Mouse (Mus musculus): ENCODE measurements around the gene Tmem52.

- TF ChIP-seq POLR2A (IDR thresholded peaks at IDR 0.05; ENCODE audit: insufficient read depth, low read length), result no peak
- no peak for TF ChIP-seq CTCF (IDR thresholded peaks at IDR 0.05; ENCODE audit: low read depth, low read length)
- TF ChIP-seq EP300 (IDR thresholded peaks at IDR 0.05; ENCODE audit: insufficient read depth, low read depth, low read length), result no peak
These were observed 10.3 kb upstream of the Tmem52 start for GRCm38 (mm10) chr4:155458575-155458974.
